Mouse (Mus musculus) heart, embryonic 12.5 days (tissue): ENCODE measurements at regions not wholly inside any gene's neighbourhood (a gene's known extent, or its start where the extent isn't known, plus 50 kb on each side); places are given as distances from the start of the nearest gene placed in this dataset.

Experiments
- ATAC-seq: fragments of 200-750 bp; cut with Nextera tagmentation; 2 replicates; pipeline ENCODE4 v1.8.0; 2017; ENCODE audit warnings: moderate TSS enrichment, moderate library complexity; ENCODE audit not compliant: insufficient number of reproducible peaks, low FRiP score
- H3K27ac ChIP-seq: fragments of 300-500 bp; sonication (generic); 2 replicates; pipeline ENCODE4 v1.5.1; 2016; ENCODE audit warnings: mild to moderate bottlenecking, moderate library complexity; ENCODE audit not compliant: poor library complexity, severe bottlenecking
- H3K27me3 ChIP-seq: fragments of 300-500 bp; sonication (generic); replicated peaks from 2 replicates; pipeline ENCODE4 v1.6.1; 2016; ENCODE audit warnings: mild to moderate bottlenecking, moderate library complexity
- H3K36me3 ChIP-seq: fragments of 300-500 bp; sonication (generic); 2 replicates; pipeline ENCODE4 v1.6.1; 2016; ENCODE audit warnings: mild to moderate bottlenecking, moderate library complexity
- H3K4me1 ChIP-seq: fragments of 300-500 bp; sonication (generic); replicated peaks from 2 replicates; pipeline ENCODE4 v1.6.1; 2016; ENCODE audit warnings: mild to moderate bottlenecking
- H3K4me2 ChIP-seq: fragments of 300-500 bp; sonication (generic); 2 replicates; pipeline ENCODE4 v1.6.1; 2016; ENCODE audit warnings: mild to moderate bottlenecking, moderate library complexity
- H3K4me3 ChIP-seq: fragments of 300-500 bp; sonication (generic); 2 replicates; pipeline ENCODE4 v1.5.1; 2016; ENCODE audit warnings: mild to moderate bottlenecking
- H3K9ac ChIP-seq: fragments of 300-500 bp; sonication (generic); 2 replicates; pipeline ENCODE4 v1.6.1; 2016; ENCODE audit warnings: mild to moderate bottlenecking, moderate library complexity
- H3K9me3 ChIP-seq: fragments of 300-500 bp; sonication (generic); replicated peaks from 2 replicates; pipeline ENCODE4 v1.6.1; 2016; ENCODE audit warnings: mild to moderate bottlenecking, moderate library complexity
- WGBS: fragments of 180-500 bp; shearing (Covaris S2); methylation state at CpG from one replicate; pipeline ENCODE4 v1.1.7; 2016; 5-methylcytosine and 5-hydroxymethylcytosine counted together

- Histone ChIP-seq H3K27ac (no peak overlapping the region), H3K36me3 (no peaks in the 10 kb centered on the region), H3K4me2 (no peak overlapping the region), H3K4me3 (no peak overlapping the region), H3K9ac (no peak overlapping the region), H3K27me3 (no peaks in the 10 kb centered on the region), H3K4me1 (no peaks in the 10 kb centered on the region), H3K9me3 (peaks cover 7% of the 10 kb centered on the region; the same call in 1 of the 2 replicates)
- WGBS: 75% methylated on average over 3 of the region's 3 CpGs
- ATAC-seq: no peak
Observed at GRCm38 (mm10) chr10:71646071-71646470, 298.5 kb downstream of the Ipmk start.

- Histone ChIP-seq H3K27ac (no peak overlapping the region), H3K36me3 (no peaks in the 10 kb centered on the region), H3K4me3 (no peak overlapping the region), H3K9ac (no peak overlapping the region), H3K9me3 (no peaks in the 10 kb centered on the region), H3K4me2 (no peak overlapping the region), H3K4me1 (no peaks in the 10 kb centered on the region), H3K27me3 (no peaks in the 10 kb centered on the region)
- 85% methylated on average over 7 of the region's 7 CpGs for WGBS
- no peak for ATAC-seq
Observed at GRCm38 (mm10) chr10:71657525-71657924, 310.0 kb downstream of the Ipmk start.

GRCm38 (mm10) chr10:71663545-71663944, 316.0 kb downstream of the Ipmk start:
- no peaks in the 10 kb centered on the region for H3K9me3 ChIP-seq
- H3K4me2 ChIP-seq: no peak overlapping the region
- no peak overlapping the region for H3K9ac ChIP-seq
- H3K27ac ChIP-seq: no peak overlapping the region
- H3K27me3 ChIP-seq: no peaks in the 10 kb centered on the region
- H3K4me3 ChIP-seq: no peak overlapping the region
- WGBS: 68% methylated on average over 5 of the region's 5 CpGs
- H3K4me1 ChIP-seq: no peaks in the 10 kb centered on the region
- no peak for ATAC-seq
- H3K36me3 ChIP-seq: no peaks in the 10 kb centered on the region

- no peaks in the 10 kb centered on the region for H3K4me1 ChIP-seq
- no peaks in the 10 kb centered on the region for H3K36me3 ChIP-seq
- H3K4me2 ChIP-seq: no peak overlapping the region
- H3K27ac ChIP-seq: no peak overlapping the region
- ATAC-seq: no peak
- peaks cover 6% of the 10 kb centered on the region; the same call in 1 of the 2 replicates for H3K9me3 ChIP-seq
- 79% methylated on average over 7 of the region's 7 CpGs for WGBS
- no peak overlapping the region for H3K4me3 ChIP-seq
- H3K9ac ChIP-seq: no peak overlapping the region
- H3K27me3 ChIP-seq: no peaks in the 10 kb centered on the region
Observed at GRCm38 (mm10) chr10:71667160-71667571, 319.6 kb downstream of the Ipmk start.

- Histone ChIP-seq H3K27me3 (no peaks in the 10 kb centered on the region), H3K9ac (no peak overlapping the region), H3K4me1 (no peaks in the 10 kb centered on the region), H3K36me3 (no peaks in the 10 kb centered on the region), H3K27ac (no peak overlapping the region), H3K9me3 (no peaks in the 10 kb centered on the region), H3K4me2 (no peak overlapping the region), H3K4me3 (no peak overlapping the region)
- 72% methylated on average over 5 of the region's 5 CpGs for WGBS
- ATAC-seq: no peak
Observed at GRCm38 (mm10) chr10:71679240-71679639, 331.7 kb downstream of the Ipmk start.

- no peak overlapping the region for H3K4me2 ChIP-seq
- no peaks in the 10 kb centered on the region for H3K4me1 ChIP-seq
- WGBS: 75% methylated on average over 2 of the region's 2 CpGs
- H3K27ac ChIP-seq: no peak overlapping the region
- H3K9ac ChIP-seq: no peak overlapping the region
- H3K36me3 ChIP-seq: no peaks in the 10 kb centered on the region
- H3K9me3 ChIP-seq: 0 out of 2 replicates have a peak, but pooled peaks cover 4% of the 10 kb centered on the region
- no peak overlapping the region for H3K4me3 ChIP-seq
- no peak for ATAC-seq
- no peaks in the 10 kb centered on the region for H3K27me3 ChIP-seq
Observed at GRCm38 (mm10) chr10:71713456-71713855, 365.9 kb downstream of the Ipmk start.

GRCm38 (mm10) chr10:71727746-71728145, 380.2 kb downstream of the Ipmk start:
- Histone ChIP-seq H3K9me3 (0 out of 2 replicates have a peak, but pooled peaks cover 4% of the 10 kb centered on the region), H3K4me1 (no peaks in the 10 kb centered on the region), H3K27me3 (no peaks in the 10 kb centered on the region), H3K4me3 (no peak overlapping the region), H3K27ac (no peak overlapping the region), H3K36me3 (no peaks in the 10 kb centered on the region), H3K9ac (no peak overlapping the region), H3K4me2 (no peak overlapping the region)
- no peak for ATAC-seq
- 62% methylated on average over 4 of the region's 4 CpGs for WGBS

GRCm38 (mm10) chr10:71733821-71734220, 386.3 kb downstream of the Ipmk start:
- no peak overlapping the region for H3K4me3 ChIP-seq
- H3K9ac ChIP-seq: no peak overlapping the region
- 66% methylated on average over 3 of the region's 3 CpGs for WGBS
- no peaks in the 10 kb centered on the region for H3K27me3 ChIP-seq
- no peak overlapping the region for H3K27ac ChIP-seq
- no peaks in the 10 kb centered on the region for H3K9me3 ChIP-seq
- no peak for ATAC-seq
- H3K36me3 ChIP-seq: no peaks in the 10 kb centered on the region
- no peaks in the 10 kb centered on the region for H3K4me1 ChIP-seq
- no peak overlapping the region for H3K4me2 ChIP-seq

- Histone ChIP-seq H3K4me1 (no peaks in the 10 kb centered on the region), H3K4me2 (no peak overlapping the region), H3K9me3 (no peaks in the 10 kb centered on the region), H3K36me3 (no peaks in the 10 kb centered on the region), H3K27ac (no peak overlapping the region), H3K27me3 (no peaks in the 10 kb centered on the region), H3K4me3 (no peak overlapping the region), H3K9ac (no peak overlapping the region)
- WGBS: 51% methylated on average over 2 of the region's 2 CpGs
- no peak for ATAC-seq
Observed at GRCm38 (mm10) chr10:71734481-71734880, 386.9 kb downstream of the Ipmk start.

GRCm38 (mm10) chr10:71738280-71738679, 390.7 kb downstream of the Ipmk start:
- no peak overlapping the region for H3K4me3 ChIP-seq
- 48% methylated on average over 4 of the region's 4 CpGs for WGBS
- no peak overlapping the region for H3K4me2 ChIP-seq
- H3K4me1 ChIP-seq: no peaks in the 10 kb centered on the region
- H3K36me3 ChIP-seq: no peaks in the 10 kb centered on the region
- H3K27me3 ChIP-seq: no peaks in the 10 kb centered on the region
- H3K9me3 ChIP-seq: 0 out of 2 replicates have a peak, but pooled peaks cover 5% of the 10 kb centered on the region
- H3K27ac ChIP-seq: no peak overlapping the region
- no peak for ATAC-seq
- H3K9ac ChIP-seq: no peak overlapping the region

- 78% methylated on average over 8 of the region's 8 CpGs for WGBS
- Histone ChIP-seq H3K27me3 (no peaks in the 10 kb centered on the region), H3K9me3 (no peaks in the 10 kb centered on the region), H3K4me1 (no peaks in the 10 kb centered on the region), H3K27ac (no peak overlapping the region), H3K4me3 (no peak overlapping the region), H3K9ac (no peak overlapping the region), H3K4me2 (no peak overlapping the region), H3K36me3 (no peaks in the 10 kb centered on the region)
- ATAC-seq: no peak
Observed at GRCm38 (mm10) chr10:71748557-71749493, 401.3 kb downstream of the Ipmk start.
